Mouse (Mus musculus) gastrocnemius, postnatal 10 days (tissue): ENCODE measurements at regions not wholly inside any gene's neighbourhood (a gene's known extent, or its start where the extent isn't known, plus 50 kb on each side); places are given as distances from the start of the nearest gene placed in this dataset.

Experiments used
- DNase-seq: peaks from one replicate; pipeline ENCODE4 v3.0.0; 2021; ENCODE audit warnings: mixed read lengths

- no peak for DNase-seq
Observed at GRCm38 (mm10) chr11:31531416-31531815, 140.3 kb downstream of the Bod1 start.

DNA sequence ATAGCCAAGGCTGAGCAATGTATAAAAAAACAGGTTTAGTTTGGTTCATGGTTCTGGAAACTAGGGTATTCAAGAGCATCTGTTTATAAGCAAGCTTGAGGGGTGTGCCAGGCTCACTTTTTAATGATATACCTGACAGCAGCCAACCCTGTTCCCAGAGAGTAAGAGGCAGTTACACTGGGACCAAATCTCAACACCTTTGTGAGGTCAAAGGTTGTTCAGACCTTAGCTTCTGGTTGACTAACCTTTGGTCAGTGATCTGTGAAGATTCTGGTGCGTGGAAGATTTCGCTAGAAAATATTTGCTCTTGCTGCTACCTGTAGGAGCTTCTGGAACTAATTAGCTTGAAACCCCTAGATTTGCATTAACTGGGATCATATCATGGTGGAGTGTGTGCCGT, 140.8 kb downstream of the Bod1 start:
- DNase-seq = no peak

GRCm38 (mm10) chr11:31529686-31530085, 142.0 kb downstream of the Bod1 start:
- no peak for DNase-seq

- no peak for DNase-seq
Observed at GRCm38 (mm10) chr11:31524708-31525107, 147.0 kb downstream of the Bod1 start.

DNA sequence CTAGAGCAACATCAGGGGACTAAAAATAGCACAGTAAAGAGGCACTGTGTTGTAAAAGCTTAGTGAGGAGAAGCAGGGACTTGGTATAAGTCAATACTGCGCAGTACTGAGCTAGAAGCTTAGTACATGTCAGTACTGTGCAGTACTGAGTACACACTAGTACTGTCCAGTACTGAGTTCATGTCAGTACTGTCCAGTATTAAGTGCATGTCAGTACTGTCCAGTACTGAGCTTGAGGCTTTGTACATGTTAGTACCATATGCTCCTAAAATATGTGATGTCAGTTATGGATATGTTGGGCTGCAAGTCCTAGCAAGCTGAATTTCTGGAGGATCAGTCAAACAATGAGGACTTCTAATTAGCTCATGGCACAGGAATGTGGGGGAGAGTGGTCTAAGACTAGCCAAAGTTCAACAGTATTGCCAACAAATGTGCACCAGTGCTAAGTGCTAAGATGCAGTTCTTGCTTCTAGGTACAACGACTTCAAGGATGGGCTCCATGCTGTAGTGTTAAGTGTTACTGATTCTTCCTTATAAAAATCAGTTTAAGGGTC, 147.5 kb downstream of the Bod1 start:
- no peak for DNase-seq

DNA sequence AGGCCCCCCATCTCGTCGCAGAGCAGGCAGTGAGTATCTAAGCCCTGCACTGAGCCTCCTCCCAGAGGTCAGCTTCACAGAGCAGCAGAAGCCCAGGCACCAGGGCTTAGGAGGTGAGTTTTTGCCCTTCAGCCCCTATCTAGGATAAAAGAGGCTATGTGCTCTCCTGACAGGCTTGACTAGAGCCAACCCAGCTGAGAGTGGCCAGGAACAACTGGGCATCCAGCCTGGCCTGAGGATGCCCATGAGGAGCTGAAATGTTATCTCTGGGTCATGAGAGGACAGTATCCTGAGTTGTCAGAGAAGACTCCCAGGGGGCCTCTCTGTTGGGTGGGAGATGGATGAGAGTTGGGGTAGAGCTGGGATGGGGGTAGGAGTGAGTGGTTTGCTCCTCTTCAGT, 149.6 kb downstream of the Bod1 start:
- no peak for DNase-seq

GRCm38 (mm10) chr11:31520909-31521308, 150.8 kb downstream of the Bod1 start:
- no peak for DNase-seq

DNA sequence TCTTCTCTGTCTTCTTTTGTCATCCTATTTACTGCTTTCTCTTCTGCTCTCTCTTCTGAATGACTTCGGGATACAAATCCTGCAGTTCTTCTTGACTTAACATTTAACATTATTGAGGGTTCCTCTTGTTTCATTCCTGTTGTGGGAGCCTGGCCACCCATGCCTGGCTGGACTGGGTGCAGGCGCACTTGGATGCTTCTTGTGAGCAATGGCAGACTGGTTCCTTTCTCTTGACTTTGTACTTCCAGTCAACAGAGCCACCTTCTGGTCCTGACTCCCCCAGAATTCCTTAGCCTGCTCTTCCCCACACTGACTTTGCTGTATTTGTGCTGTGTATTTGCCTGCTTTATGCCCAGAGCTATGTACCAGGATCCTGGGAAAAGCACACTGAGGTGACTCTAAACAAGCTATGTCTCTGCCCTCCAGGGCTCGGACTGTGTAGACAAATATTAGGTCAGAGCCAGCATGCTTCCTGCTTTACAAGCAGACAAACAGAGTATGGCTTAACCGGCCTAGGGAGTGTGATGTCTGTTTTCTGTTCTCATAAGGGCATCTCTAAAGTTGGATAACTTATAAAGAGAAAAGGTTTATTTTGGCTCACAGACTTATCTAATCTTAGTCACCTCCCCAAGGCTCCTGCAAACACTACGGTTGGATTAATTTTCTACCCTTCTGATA, 133.5 kb upstream of the Stc2 start:
- no peak for DNase-seq

- no peak for DNase-seq
Observed at GRCm38 (mm10) chr11:31485429-31485828, 115.6 kb upstream of the Stc2 start.

DNA sequence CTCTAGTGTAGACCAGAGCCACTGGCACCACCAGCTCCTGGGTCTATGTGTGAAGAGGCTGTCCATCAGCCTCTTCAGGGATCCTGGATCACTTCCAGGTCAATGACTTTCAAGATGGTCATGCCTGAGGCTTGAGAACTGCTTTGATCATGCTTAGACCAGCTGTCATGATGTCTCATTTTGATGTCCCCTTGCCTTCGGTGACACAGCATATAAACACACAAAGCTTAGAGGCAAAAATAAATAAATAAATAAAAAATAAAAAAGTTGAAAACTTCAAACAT, 111.1 kb upstream of the Stc2 start:
- DNase-seq = no peak

DNA sequence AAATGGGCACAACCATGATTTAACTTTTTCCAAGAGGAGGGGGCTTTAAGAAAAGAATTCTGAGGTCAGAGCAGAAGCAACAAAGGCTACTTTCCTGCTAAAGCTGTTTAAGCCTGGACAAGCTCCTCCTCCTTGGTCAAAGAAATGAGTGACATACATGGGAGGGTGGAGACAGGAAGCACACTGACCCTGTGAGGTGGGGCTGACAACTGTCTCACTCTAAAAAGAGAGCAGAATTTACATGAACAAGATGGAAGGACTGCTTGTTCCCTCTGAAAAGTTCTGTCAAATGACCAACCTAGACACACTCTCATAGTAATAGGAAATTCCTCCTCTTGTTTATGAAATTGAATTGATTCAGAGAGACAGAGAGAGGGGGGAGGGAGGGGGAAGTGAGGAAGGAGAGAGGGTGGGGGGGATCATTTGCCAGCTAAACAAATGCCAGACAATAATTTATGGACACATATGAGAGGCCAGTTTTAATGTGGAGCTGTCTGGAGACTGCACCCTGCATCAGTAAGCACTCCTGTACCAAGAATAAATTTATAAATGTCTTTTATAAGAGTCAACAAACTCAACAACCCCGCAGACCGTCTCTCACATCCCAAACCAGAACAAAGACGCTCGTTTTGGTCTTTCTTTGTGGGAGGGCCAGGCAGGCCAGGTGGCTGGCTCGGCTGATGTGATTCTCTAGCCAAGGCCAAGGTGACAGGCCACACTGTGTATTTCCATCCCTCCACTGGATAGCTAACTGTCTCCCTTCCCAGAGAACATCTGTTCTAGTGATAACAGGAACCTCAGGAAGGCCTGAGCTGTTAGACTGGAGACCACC, 110.6 kb upstream of the Stc2 start:
- DNase-seq = no peak

GRCm38 (mm10) chr11:31477763-31478162, 107.9 kb upstream of the Stc2 start:
- DNase-seq = no peak

DNA sequence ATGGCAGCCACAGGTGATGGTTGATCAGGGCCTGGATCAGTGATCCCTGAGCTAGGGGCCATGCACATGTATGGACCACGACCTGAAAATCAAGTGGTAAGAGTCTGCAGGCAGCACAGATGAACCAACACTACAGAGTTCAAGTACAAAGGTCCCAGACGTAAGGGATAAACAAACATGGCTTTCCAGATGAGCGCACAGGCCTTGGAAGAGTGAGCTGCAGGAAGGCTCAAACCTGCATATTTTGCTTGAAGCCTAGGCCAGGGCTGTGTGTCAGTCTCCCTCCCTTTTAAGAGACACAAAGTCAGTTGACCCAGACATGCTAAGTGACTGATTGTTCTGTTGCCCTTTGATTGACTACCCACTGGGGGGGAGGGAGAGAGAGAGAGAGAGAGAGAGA, 107.2 kb upstream of the Stc2 start:
- no peak for DNase-seq

- no peak for DNase-seq
Observed at GRCm38 (mm10) chr11:31473017-31473416, 103.1 kb upstream of the Stc2 start.

GRCm38 (mm10) chr11:31470681-31471414, 101.0 kb upstream of the Stc2 start:
- DNase-seq = no peak

DNA sequence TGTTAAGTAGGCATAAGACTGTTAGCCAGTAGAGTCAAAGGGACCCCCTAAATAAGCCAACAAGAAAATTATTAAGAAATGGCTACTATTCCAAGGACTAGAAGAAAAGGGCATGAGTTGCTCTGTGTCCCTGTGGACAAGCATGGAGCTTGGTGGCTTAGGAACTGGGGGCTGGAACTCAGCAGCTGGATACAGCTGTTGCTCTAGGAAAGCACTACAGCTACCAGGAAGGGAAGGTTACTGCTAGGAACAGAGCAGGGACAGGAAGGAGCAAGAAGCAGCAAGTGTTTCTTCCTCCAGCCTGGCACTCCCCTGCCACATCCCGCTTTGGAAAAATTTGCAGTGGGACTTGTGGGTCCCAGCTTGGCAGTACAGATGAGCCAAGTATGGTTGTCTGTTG, 95.0 kb upstream of the Stc2 start:
- no peak for DNase-seq

DNA sequence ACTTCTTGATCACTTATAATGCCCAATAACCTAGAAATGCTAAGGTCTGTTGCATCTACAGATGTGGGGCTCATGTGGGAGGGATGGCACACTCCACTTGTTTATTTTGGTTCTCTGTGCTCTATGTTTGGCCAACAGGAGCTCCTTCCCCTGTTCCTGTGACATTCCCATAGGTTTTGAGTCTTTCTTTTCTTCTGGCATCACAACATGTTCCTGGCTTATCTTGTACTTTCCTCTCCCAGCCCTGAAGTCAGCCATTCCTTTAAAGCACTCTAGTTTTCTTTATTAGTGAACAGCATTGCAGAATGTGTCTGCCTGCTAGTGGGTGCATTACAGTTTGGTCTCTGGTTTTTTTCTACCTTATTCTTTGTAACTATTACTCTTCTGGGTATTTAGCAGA, 92.6 kb upstream of the Stc2 start:
- no peak for DNase-seq

- DNase-seq = no peak
Observed at GRCm38 (mm10) chr11:31461824-31462223, 92.0 kb upstream of the Stc2 start.

DNA sequence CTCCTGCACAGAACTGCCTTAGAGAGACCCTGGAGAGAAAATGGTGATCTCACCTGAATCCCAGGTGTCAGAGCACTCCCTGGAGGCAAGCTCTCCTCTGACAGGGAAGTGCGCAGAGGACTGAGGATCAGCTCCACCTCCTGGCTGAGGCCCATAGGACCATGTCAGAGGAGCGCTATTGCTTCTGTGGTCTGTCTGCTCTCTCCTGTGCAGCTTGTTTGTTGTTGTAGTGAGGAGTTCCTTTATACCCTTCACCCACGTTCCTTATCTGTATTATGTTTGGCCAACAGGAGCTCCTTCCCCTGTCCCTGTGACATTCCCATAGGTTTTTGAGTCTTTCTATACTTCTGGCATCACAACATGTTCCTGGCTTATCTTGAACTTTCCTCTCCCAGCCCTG, 91.5 kb upstream of the Stc2 start:
- DNase-seq = no peak

GRCm38 (mm10) chr11:31427374-31427773, 57.5 kb upstream of the Stc2 start:
- DNase-seq = no peak
